Mouse (Mus musculus) small intestine, adult 2 months (tissue): ENCODE measurements around the gene Cdca3. TPM values are rescaled to one million over a fixed set of nuclear protein-coding genes. Genes with fewer than 3 reads are reported as not detected.

ENCODE experiments used
- H3K27ac ChIP-seq: fragments of 200-500 bp; 2 replicates; pipeline ENCODE4 v1.5.1; 2012; ENCODE audit warnings: low read depth, low read length, control low read depth, inconsistent platforms; ENCODE audit not compliant: insufficient read depth
- H3K27me3 ChIP-seq: fragments of 200-500 bp; 2 replicates; pipeline ENCODE4 v1.6.1; 2012; ENCODE audit warnings: mild to moderate bottlenecking, moderate library complexity, low read length, inconsistent platforms; ENCODE audit not compliant: control insufficient read depth, insufficient read depth
- H3K36me3 ChIP-seq: fragments of 200-500 bp; 2 replicates; pipeline ENCODE4 v1.6.1; 2012; ENCODE audit warnings: mild to moderate bottlenecking, low read length, control low read depth, inconsistent platforms; ENCODE audit not compliant: control insufficient read depth, insufficient read depth
- H3K4me1 ChIP-seq: fragments of 200-500 bp; 2 replicates; pipeline ENCODE4 v1.6.1; 2012; ENCODE audit warnings: low read length, inconsistent platforms, mixed read lengths; ENCODE audit not compliant: control insufficient read depth, insufficient read depth, insufficient read length
- H3K4me3 ChIP-seq: fragments of 200-500 bp; 2 replicates; pipeline ENCODE4 v1.5.1; 2012; ENCODE audit warnings: low read depth, mild to moderate bottlenecking, control low read depth, inconsistent platforms, low read length, moderate library complexity
- CTCF ChIP-seq: fragments of 200-500 bp; IDR thresholded peaks from 2 replicates; pipeline ENCODE4 v1.5.1; 2012; ENCODE audit warnings: low read depth, mild to moderate bottlenecking, control low read depth, inconsistent platforms, low read length, moderate library complexity, mixed read lengths; ENCODE audit not compliant: insufficient replicate concordance, insufficient read length; ENCODE audit errors: extremely low read depth
- POLR2A ChIP-seq: fragments of 200-500 bp; IDR thresholded peaks from 2 replicates; pipeline ENCODE4 v1.6.1; 2012; ENCODE audit warnings: low read depth, mild to moderate bottlenecking, control low read depth, inconsistent platforms, low read length, moderate library complexity
- WGBS: fragments of 180-500 bp; shearing (Covaris S2); methylation state at CpG from one replicate; pipeline ENCODE4 v1.1.7; 2018; 5-methylcytosine and 5-hydroxymethylcytosine counted together
- polyA plus RNA-seq: library from polyadenylated mRNA; depleted of rRNA; stranded (reverse); fragments of >200 nt; gene quantifications from 2 replicates; pipeline ENCODE4 v1.2.3, GENCODE M21; 2012

The Cdca3 gene
- polyA plus RNA-seq, 1 experiment: 52.9 TPM

GRCm38 (mm10) chr6:124835531-124835930, 6.2 kb downstream of the Cdca3 start:
- H3K4me1 ChIP-seq: no peaks in the 10 kb centered on the region
- H3K36me3 ChIP-seq: peaks cover 1% of the 10 kb centered on the region; the same call in 1 of the 2 replicates
- H3K27me3 ChIP-seq: no peaks in the 10 kb centered on the region
- no peak overlapping the region for H3K27ac ChIP-seq
- H3K4me3 ChIP-seq: no peak overlapping the region
- WGBS: 86% methylated on average over 10 of the region's 10 CpGs
- TF ChIP-seq CTCF (no peak), POLR2A (no peak)

GRCm38 (mm10) chr6:124836411-124836810, 7.1 kb downstream of the Cdca3 start:
- no peak overlapping the region for H3K4me3 ChIP-seq
- no peaks in the 10 kb centered on the region for H3K4me1 ChIP-seq
- no peak overlapping the region for H3K27ac ChIP-seq
- WGBS: 69% methylated on average over 7 of the region's 7 CpGs
- peaks cover 1% of the 10 kb centered on the region; the same call in 1 of the 2 replicates for H3K36me3 ChIP-seq
- H3K27me3 ChIP-seq: no peaks in the 10 kb centered on the region
- TF ChIP-seq POLR2A: no peak
- no peak for TF ChIP-seq CTCF

GRCm38 (mm10) chr6:124839805-124840204, 10.5 kb downstream of the Cdca3 start:
- H3K4me1 ChIP-seq: no peaks in the 10 kb centered on the region
- no peak overlapping the region for H3K27ac ChIP-seq
- H3K4me3 ChIP-seq: no peak overlapping the region
- H3K36me3 ChIP-seq: no peaks in the 10 kb centered on the region
- TF ChIP-seq CTCF (no peak), POLR2A (no peak)
- no peaks in the 10 kb centered on the region for H3K27me3 ChIP-seq
- WGBS: 21% methylated on average over 8 of the region's 8 CpGs

GRCm38 (mm10) chr6:124840241-124841167, 11.2 kb downstream of the Cdca3 start, which contains the start of gene Gnb3:
Gene Gnb3 (minus strand): TSS chr6:124840275.
- Histone ChIP-seq H3K27me3 (no peaks in the 10 kb centered on the region), H3K36me3 (no peaks in the 10 kb centered on the region), H3K27ac (no peak within 1 kb of the TSS), H3K4me1 (no peaks in the 10 kb centered on the region), H3K4me3 (no peak within 1 kb of the TSS)
- TF ChIP-seq CTCF (no peak), POLR2A (no peak)
- WGBS: 42% methylated on average over 15 of the region's 15 CpGs

GRCm38 (mm10) chr6:124847305-124847704, 18.0 kb downstream of the Cdca3 start:
- H3K27ac ChIP-seq: no peak overlapping the region
- no peaks in the 10 kb centered on the region for H3K36me3 ChIP-seq
- WGBS: 13% methylated on average over 9 of the region's 9 CpGs
- H3K4me3 ChIP-seq: no peak overlapping the region
- H3K27me3 ChIP-seq: no peaks in the 10 kb centered on the region
- TF ChIP-seq CTCF (peak; percentile 97; the same call in 1 of the 2 replicates), POLR2A (no peak)
- H3K4me1 ChIP-seq: no peaks in the 10 kb centered on the region

- no peaks in the 10 kb centered on the region for H3K27me3 ChIP-seq
- H3K36me3 ChIP-seq: no peaks in the 10 kb centered on the region
- H3K27ac ChIP-seq: no peak overlapping the region
- WGBS: 52% methylated on average over 8 of the region's 8 CpGs
- H3K4me1 ChIP-seq: no peaks in the 10 kb centered on the region
- TF ChIP-seq POLR2A: no peak
- no peak for TF ChIP-seq CTCF
- H3K4me3 ChIP-seq: no peak overlapping the region
Observed at GRCm38 (mm10) chr6:124850535-124850934, 21.2 kb downstream of the Cdca3 start.

GRCm38 (mm10) chr6:124854647-124855046, 25.3 kb downstream of the Cdca3 start:
- no peak overlapping the region for H3K27ac ChIP-seq
- H3K27me3 ChIP-seq: peaks cover 24% of the 10 kb centered on the region
- H3K36me3 ChIP-seq: no peaks in the 10 kb centered on the region
- 65% methylated on average over 12 of the region's 12 CpGs for WGBS
- H3K4me3 ChIP-seq: no peak overlapping the region
- no peaks in the 10 kb centered on the region for H3K4me1 ChIP-seq
- no peak for TF ChIP-seq POLR2A
- no peak for TF ChIP-seq CTCF
